Mouse (Mus musculus): ENCODE measurements around the gene Nsmce4a. TPM values are rescaled to one million over a fixed set of nuclear protein-coding genes. Genes with fewer than 3 reads are reported as not detected.

Nsmce4a gene
- polyA plus RNA-seq, 1 experiment, result 54.3 TPM

DNA sequence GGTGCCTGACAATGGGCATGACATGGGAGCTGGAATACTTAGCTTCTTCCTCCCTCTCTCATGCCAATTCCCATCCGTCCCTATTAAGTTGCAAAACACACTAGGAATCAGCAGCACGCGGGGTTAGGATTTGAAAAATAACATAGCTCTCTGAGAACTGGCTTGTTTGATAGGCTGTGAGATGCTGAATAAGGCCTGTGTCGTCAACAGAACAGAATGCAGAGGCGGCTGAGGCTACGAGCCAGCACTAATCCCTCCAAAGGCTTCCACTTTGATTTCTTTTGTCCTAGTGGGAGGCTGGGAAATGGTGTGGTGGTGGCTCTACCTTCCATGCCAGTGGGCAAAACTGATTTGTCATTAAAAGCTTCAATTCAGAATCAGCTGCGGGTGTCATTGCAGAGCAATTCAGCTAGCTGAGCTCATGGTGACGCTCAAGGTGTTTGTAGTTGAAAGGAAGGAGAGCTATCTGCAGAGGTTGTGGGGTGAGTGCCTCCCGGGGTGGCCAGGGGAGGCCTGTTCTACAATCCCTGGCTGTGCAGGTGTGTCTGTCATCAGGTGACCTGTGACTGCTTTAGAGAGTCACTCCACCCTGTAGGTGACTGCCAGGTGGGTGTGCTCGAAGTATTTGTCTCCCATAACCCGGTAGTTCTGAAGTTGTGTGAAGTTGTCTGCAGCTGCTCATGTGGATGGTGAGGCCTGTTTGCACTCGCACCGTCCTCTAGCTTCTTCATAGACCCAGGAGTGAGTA, 17.3 kb upstream of the Nsmce4a start:
- H3ac ChIP-seq (ENCODE audit: control insufficient read depth, insufficient read length, low read depth), result no peak overlapping the region
- H3K4me3 ChIP-seq (ENCODE audit: insufficient read depth, poor library complexity, severe bottlenecking), result no peak overlapping the region
- H3K27me3 ChIP-seq (ENCODE audit: control insufficient read depth, insufficient read depth, insufficient read length), result no peaks in the 10 kb centered on the region
- TF ChIP-seq MYOD1 (IDR thresholded peaks at IDR 0.05; ENCODE audit: control insufficient read depth, insufficient read length, low read depth), result no peak
- no peak for TF ChIP-seq CEBPB (IDR thresholded peaks at IDR 0.05; ENCODE audit: low read depth)
- no peak for TF ChIP-seq MAX (IDR thresholded peaks at IDR 0.05)
- no peak for TF ChIP-seq CTCF (IDR thresholded peaks at IDR 0.05; ENCODE audit: control insufficient read depth, insufficient read depth, insufficient read length)
- no peak for TF ChIP-seq USF1 (IDR thresholded peaks at IDR 0.05; ENCODE audit: low read depth)
- TF ChIP-seq MYOG (IDR thresholded peaks at IDR 0.05; ENCODE audit: control insufficient read depth, extremely low read depth, insufficient read length), result no peak
- TF ChIP-seq FOSL1 (IDR thresholded peaks at IDR 0.05; ENCODE audit: insufficient read depth, low read length, poor library complexity, severe bottlenecking), result no peak
- H3K79me2 ChIP-seq (ENCODE audit: control insufficient read depth, insufficient read depth), result no peaks in the 10 kb centered on the region
- no peaks in the 10 kb centered on the region for H3K79me3 ChIP-seq (ENCODE audit: low read depth)
- H3K36me3 ChIP-seq (ENCODE audit: control insufficient read depth, insufficient read depth), result no peaks in the 10 kb centered on the region

DNA sequence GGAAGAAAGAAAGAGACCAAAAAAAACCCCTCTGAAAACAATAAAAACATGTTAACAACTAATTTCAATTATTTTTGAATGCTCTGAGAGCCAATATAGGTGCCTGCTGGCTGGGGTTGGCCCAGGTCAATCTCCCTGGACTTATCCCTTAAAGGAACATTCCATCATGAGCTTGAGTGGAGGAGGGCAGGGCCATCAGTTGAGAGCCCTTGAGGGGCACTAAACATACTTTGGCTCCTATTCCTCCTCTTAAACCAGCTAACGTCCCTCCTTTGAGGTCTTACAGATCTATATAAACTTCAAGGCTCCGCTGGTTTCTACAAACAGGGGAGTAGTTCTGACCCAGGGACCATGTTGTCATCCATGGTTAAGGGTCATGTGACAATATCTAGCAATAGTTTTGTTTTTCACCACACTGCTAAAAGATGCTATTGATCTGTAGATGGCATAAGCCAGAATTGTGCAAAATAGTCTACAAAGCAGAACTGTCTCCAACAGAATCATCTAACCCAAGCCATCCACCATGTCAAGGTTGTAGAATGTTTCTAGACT, 13.7 kb upstream of the Nsmce4a start:
- H3K36me3 ChIP-seq (ENCODE audit: control insufficient read depth, insufficient read depth), result no peaks in the 10 kb centered on the region
- TF ChIP-seq CEBPB (IDR thresholded peaks at IDR 0.05; ENCODE audit: low read depth) (no peak), FOSL1 (IDR thresholded peaks at IDR 0.05; ENCODE audit: insufficient read depth, low read length, poor library complexity, severe bottlenecking) (no peak), MYOD1 (IDR thresholded peaks at IDR 0.05; ENCODE audit: control insufficient read depth, insufficient read length, low read depth) (no peak), MYOG (IDR thresholded peaks at IDR 0.05; ENCODE audit: control insufficient read depth, extremely low read depth, insufficient read length) (no peak), MAX (IDR thresholded peaks at IDR 0.05) (no peak), CTCF (IDR thresholded peaks at IDR 0.05; ENCODE audit: control insufficient read depth, insufficient read depth, insufficient read length) (no peak), USF1 (IDR thresholded peaks at IDR 0.05; ENCODE audit: low read depth) (no peak)

DNA sequence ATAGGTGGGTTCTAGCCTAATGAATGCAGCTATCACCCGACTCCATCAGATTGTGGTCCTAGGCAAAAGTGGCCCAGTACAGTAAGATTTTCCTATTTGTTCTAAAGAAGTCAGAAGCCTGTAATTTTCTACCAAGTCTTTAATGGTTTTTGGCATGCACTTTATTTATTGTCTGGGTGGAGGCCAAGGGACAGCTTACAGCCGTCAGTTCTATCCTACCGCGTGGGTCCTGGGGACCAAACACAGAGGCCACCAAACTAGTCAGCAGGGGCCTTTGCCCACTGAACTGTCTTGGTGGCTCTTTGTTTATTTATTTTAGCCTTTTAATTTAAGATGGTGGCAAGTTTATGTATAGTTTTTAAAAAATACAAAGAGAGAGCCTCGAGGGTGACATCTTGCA, 5.7 kb upstream of the Nsmce4a start:
- Histone ChIP-seq H3K79me2 (ENCODE audit: control insufficient read depth, insufficient read depth) (no peaks in the 10 kb centered on the region), H3K4me3 (ENCODE audit: insufficient read depth, poor library complexity, severe bottlenecking) (no peak overlapping the region), H3ac (ENCODE audit: control insufficient read depth, insufficient read length, low read depth) (no peak overlapping the region), H3K27me3 (ENCODE audit: control insufficient read depth, insufficient read depth, insufficient read length) (no peaks in the 10 kb centered on the region), H3K36me3 (ENCODE audit: control insufficient read depth, insufficient read depth) (no peaks in the 10 kb centered on the region), H3K79me3 (ENCODE audit: low read depth) (no peaks in the 10 kb centered on the region)
- no peak for TF ChIP-seq FOSL1 (IDR thresholded peaks at IDR 0.05; ENCODE audit: insufficient read depth, low read length, poor library complexity, severe bottlenecking)
- TF ChIP-seq USF1 (IDR thresholded peaks at IDR 0.05; ENCODE audit: low read depth), result no peak
- no peak for TF ChIP-seq CEBPB (IDR thresholded peaks at IDR 0.05; ENCODE audit: low read depth)
- no peak for TF ChIP-seq MAX (IDR thresholded peaks at IDR 0.05)
- no peak for TF ChIP-seq MYOG (IDR thresholded peaks at IDR 0.05; ENCODE audit: control insufficient read depth, extremely low read depth, insufficient read length)
- TF ChIP-seq CTCF (IDR thresholded peaks at IDR 0.05; ENCODE audit: control insufficient read depth, insufficient read depth, insufficient read length), result no peak
- TF ChIP-seq MYOD1 (IDR thresholded peaks at IDR 0.05; ENCODE audit: control insufficient read depth, insufficient read length, low read depth), result no peak

More for the DNA sequence above, 13.7 kb upstream of the Nsmce4a start:
- Histone ChIP-seq H3K4me3 (ENCODE audit: insufficient read depth, poor library complexity, severe bottlenecking) (no peak overlapping the region), H3K79me2 (ENCODE audit: control insufficient read depth, insufficient read depth) (no peaks in the 10 kb centered on the region), H3K79me3 (ENCODE audit: low read depth) (no peaks in the 10 kb centered on the region), H3ac (ENCODE audit: control insufficient read depth, insufficient read length, low read depth) (no peak overlapping the region), H3K27me3 (ENCODE audit: control insufficient read depth, insufficient read depth, insufficient read length) (no peaks in the 10 kb centered on the region)

DNA sequence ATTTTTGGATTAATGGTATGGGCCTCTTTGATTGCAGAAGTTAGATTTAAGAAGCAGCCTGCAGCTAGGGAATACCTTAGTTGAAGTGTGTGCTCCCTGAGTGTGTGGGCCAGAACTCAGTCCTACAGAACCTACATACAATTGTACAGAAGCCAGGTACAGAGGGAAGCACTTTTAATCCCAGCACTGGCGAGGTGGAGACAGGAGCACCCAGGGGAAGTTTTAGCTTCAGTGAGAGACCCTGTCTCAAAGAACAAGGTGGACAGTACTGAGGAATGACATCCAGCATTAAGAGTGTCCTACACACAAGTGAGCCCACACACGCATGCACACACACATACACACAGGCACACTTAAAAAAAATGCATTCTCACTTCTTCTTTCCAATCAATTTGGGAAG, 5.1 kb upstream of the Nsmce4a start:
- no peak for TF ChIP-seq MAX (IDR thresholded peaks at IDR 0.05)
- TF ChIP-seq CTCF (IDR thresholded peaks at IDR 0.05; ENCODE audit: control insufficient read depth, insufficient read depth, insufficient read length), result no peak
- no peak for TF ChIP-seq CEBPB (IDR thresholded peaks at IDR 0.05; ENCODE audit: low read depth)
- no peak for TF ChIP-seq MYOD1 (IDR thresholded peaks at IDR 0.05; ENCODE audit: control insufficient read depth, insufficient read length, low read depth)
- TF ChIP-seq FOSL1 (IDR thresholded peaks at IDR 0.05; ENCODE audit: insufficient read depth, low read length, poor library complexity, severe bottlenecking), result no peak
- TF ChIP-seq MYOG (IDR thresholded peaks at IDR 0.05; ENCODE audit: control insufficient read depth, extremely low read depth, insufficient read length), result no peak
- no peak for TF ChIP-seq USF1 (IDR thresholded peaks at IDR 0.05; ENCODE audit: low read depth)

DNA sequence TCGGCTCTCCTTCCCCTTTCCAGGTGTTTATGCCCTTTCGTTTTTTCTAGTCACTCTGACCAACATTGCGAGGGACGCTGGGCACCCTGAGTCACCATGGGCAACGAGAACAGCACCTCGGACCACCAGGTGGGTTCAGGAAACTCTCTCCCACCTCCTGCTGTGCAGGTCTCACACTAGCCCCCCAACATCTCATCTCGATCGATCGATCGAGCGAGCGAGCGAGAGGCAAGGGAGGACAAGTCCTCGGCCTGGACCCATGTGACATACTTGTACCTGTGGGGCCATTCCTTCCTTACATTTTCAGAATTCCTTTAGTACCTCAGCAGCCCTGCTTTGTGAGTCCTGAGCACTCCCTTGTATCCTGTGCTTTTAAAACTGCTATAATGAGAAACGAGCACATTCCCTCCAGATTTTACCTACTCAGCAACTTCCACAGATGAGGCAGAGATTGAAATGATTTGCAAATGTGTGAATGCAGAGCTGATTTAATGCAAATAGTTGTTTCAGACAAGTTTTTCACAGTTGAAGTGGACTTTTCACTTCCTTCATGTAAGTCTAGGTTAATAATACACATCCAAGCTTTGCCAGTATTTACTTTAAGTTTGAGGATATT, 4.6 kb upstream of the Nsmce4a start, which contains the start of gene Tacc2:
TSS of gene Tacc2 (plus strand) at position 51 of the 616 bp plus-strand sequence.
- Histone ChIP-seq H3K27me3 (ENCODE audit: control insufficient read depth, insufficient read depth, insufficient read length) (no peaks in the 10 kb centered on the region), H3K36me3 (ENCODE audit: control insufficient read depth, insufficient read depth) (no peaks in the 10 kb centered on the region), H3K79me3 (ENCODE audit: low read depth) (no peaks in the 10 kb centered on the region), H3K79me2 (ENCODE audit: control insufficient read depth, insufficient read depth) (no peaks in the 10 kb centered on the region), H3ac (ENCODE audit: control insufficient read depth, insufficient read length, low read depth) (no peak within 1 kb of the TSS), H3K4me3 (ENCODE audit: insufficient read depth, poor library complexity, severe bottlenecking) (no peak within 1 kb of the TSS)
- no peak for TF ChIP-seq FOSL1 (IDR thresholded peaks at IDR 0.05; ENCODE audit: insufficient read depth, low read length, poor library complexity, severe bottlenecking)

More for the DNA sequence above, 5.1 kb upstream of the Nsmce4a start:
- H3ac ChIP-seq (ENCODE audit: control insufficient read depth, insufficient read length, low read depth), result no peak overlapping the region
- no peaks in the 10 kb centered on the region for H3K36me3 ChIP-seq (ENCODE audit: control insufficient read depth, insufficient read depth)
- H3K4me3 ChIP-seq (ENCODE audit: insufficient read depth, poor library complexity, severe bottlenecking), result no peak overlapping the region
- no peaks in the 10 kb centered on the region for H3K79me3 ChIP-seq (ENCODE audit: low read depth)
- no peaks in the 10 kb centered on the region for H3K79me2 ChIP-seq (ENCODE audit: control insufficient read depth, insufficient read depth)
- H3K27me3 ChIP-seq (ENCODE audit: control insufficient read depth, insufficient read depth, insufficient read length), result no peaks in the 10 kb centered on the region
